Mouse (Mus musculus): ENCODE measurements around the gene Zranb3.
"Not testable (repeated sequence)": the region's sequence is repeated elsewhere in the genome, so short reads cannot be mapped to it uniquely, and the experiment has no call there.

Gene Zranb3

GRCm38 (mm10) chr1:128102641-128103461 is at the start of gene Zranb3, which contains the start of gene R3hdm1:
Gene Zranb3, minus strand, starts transcription at chr1:128103047.
Gene R3hdm1, plus strand, starts transcription at chr1:128103301.
- peak; percentile 98 for DNase-seq

GRCm38 (mm10) chr1:128141737-128142136 is 38.9 kb upstream of the Zranb3 start:
- no peak for DNase-seq

GRCm38 (mm10) chr1:128141039-128141438 is 38.2 kb upstream of the Zranb3 start:
- DNase-seq: no peak

- DNase-seq: not testable (repeated sequence)
Measured at GRCm38 (mm10) chr1:128136222-128136621, 33.4 kb upstream of the Zranb3 start.

GRCm38 (mm10) chr1:128120913-128121627 is 18.2 kb upstream of the Zranb3 start:
- no peak for DNase-seq

GRCm38 (mm10) chr1:128103520-128104088 is 757 bp upstream of the Zranb3 start:
- no peak for DNase-seq

- peak; percentile 66 for DNase-seq
Measured at GRCm38 (mm10) chr1:128102251-128102640, 601 bp downstream of the Zranb3 start.

- no peak for DNase-seq
Measured at GRCm38 (mm10) chr1:128098309-128098708, 4.5 kb downstream of the Zranb3 start.

GRCm38 (mm10) chr1:128094686-128095085 is 8.2 kb downstream of the Zranb3 start:
- DNase-seq: no peak

- DNase-seq: no peak
Measured at GRCm38 (mm10) chr1:128082800-128083199, 20.0 kb downstream of the Zranb3 start.

GRCm38 (mm10) chr1:128081873-128082272 is 21.0 kb downstream of the Zranb3 start:
- no peak for DNase-seq

GRCm38 (mm10) chr1:128080936-128081696 is 21.7 kb downstream of the Zranb3 start:
- no peak for DNase-seq

- no peak for DNase-seq
Measured at GRCm38 (mm10) chr1:128078646-128079045, 24.2 kb downstream of the Zranb3 start.

GRCm38 (mm10) chr1:128077788-128078187 is 25.1 kb downstream of the Zranb3 start:
- no peak for DNase-seq

GRCm38 (mm10) chr1:128076791-128077479 is 25.9 kb downstream of the Zranb3 start:
- no peak for DNase-seq

- DNase-seq: no peak
Measured at GRCm38 (mm10) chr1:128073051-128073450, 29.8 kb downstream of the Zranb3 start.

- no peak for DNase-seq
Measured at GRCm38 (mm10) chr1:128070003-128070402, 32.8 kb downstream of the Zranb3 start.

GRCm38 (mm10) chr1:128068945-128069397 is 33.9 kb downstream of the Zranb3 start:
- DNase-seq: no peak

GRCm38 (mm10) chr1:128064716-128065115 is 38.1 kb downstream of the Zranb3 start:
- DNase-seq: no peak

GRCm38 (mm10) chr1:128062167-128062566 is 40.7 kb downstream of the Zranb3 start:
- no peak for DNase-seq

GRCm38 (mm10) chr1:128061401-128061800 is 41.4 kb downstream of the Zranb3 start:
- DNase-seq: no peak
